Mouse (Mus musculus): Measurements from ENCODE around the gene Upp2. TPM values are rescaled to one million over a fixed set of nuclear protein-coding genes. Genes with fewer than 3 reads are reported as not detected.

Upp2 gene
- total RNA-seq, 2 experiments from 2014 or later = not detected

DNA sequence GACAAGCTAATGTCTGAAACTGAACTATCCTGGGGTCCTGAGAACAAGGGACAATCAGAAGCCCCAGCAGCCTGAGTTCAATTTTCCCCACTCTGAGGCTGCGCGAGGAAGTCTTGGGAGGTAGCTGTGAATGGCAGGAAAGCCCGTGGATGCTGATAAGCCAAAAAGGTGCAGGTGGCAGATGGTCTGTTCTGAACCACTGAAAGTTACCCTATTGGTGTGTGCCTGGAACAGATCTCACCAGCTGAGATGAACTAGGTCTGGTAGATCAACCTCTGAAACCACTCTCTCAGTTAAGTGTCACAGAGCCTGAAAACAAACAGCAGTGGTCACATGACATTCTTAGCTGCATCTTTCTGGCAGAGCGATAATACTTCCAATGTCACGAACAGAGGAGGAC is 232.5 kb downstream of the Upp2 start:
- no peak for ATAC-seq (replicated peaks; ENCODE audit: low FRiP score, poor library complexity, severe bottlenecking)

DNA sequence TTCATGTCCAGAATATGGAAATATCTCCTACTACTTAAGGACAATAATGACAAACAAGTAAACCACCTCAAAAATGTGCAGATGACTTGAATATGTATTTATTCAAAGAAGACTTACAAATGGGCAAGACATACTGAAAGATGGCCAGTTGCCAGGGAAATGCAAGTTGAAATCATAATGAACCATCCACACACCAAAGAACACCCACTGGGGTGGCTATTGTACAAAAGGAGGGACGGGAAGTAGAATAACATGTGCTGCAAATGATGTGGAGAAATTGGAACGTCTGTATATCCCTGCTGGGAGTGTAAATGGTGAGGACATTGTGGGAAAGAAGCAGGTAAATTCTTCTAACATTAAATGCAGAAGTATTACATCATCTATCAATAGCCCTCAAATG is 245.8 kb downstream of the Upp2 start:
- ATAC-seq (replicated peaks; ENCODE audit: low FRiP score, poor library complexity, severe bottlenecking) = no peak

DNA sequence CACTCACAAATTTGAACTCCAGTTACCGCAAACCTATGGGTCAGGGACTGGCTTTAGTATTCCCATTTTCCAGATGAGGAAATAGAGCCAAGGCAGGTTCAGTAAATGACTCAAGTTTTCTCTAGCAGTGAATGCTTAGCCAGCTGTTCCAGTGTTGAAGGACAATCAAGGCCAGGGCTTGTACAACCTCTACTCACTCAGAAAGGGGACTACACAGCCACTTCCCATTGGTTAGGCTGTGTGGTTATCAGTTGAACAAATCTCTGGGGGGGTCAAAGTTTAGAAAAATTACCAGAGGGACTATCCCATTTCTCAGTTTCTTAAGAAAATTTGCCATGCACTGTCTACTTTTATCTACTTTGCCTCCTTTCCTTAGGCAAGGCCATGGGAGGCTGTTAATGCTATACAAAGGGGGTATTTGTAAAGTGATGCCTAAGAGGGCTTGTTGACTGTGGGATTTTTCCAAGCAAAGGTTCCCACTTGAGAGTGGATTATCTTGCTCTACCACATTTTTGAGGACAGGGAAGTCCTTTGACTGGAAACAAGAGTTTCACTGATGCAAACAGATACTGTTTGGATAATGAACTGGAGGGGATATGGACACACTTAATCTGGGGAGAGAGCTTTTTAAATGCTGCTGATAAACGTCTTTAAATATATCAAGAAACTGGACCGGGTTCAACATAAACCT is 262.0 kb downstream of the Upp2 start:
- no peak for ATAC-seq (replicated peaks; ENCODE audit: low FRiP score, poor library complexity, severe bottlenecking)

DNA sequence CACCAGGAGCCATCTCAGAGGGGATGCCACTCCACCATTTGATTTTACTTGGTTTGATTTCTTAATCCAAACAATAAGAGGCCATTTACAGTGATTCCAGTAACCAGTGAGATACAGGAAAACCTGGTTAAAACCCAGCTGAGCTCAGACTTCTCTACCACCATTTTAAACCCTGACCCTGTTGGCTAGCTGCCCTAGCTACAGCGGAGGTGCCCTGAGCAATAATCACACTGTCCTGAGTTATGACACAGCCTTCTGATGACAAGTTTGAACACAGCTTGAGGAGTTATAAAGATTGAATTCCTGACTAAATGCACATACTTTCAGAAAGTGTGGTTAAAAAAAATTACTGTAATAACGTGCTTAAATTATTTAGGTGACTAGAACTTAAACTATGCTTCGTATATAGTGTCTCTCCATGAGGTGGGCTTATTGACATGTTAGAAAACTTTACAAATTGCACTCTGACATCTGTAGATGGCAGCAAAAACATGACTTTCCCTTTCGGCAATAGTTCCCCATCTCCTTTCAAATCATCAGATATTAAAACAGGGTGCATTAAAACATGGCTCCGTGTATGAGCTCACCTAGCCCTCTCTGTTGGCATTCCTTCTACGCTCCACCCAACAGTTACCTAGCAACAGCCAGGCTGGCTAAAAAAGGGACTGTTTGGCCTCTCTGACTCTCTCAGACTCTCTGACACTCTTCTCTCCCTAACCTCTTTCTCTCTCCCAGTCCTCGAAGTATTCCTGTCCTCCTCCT is 263.1 kb downstream of the Upp2 start:
- no peak for ATAC-seq (replicated peaks; ENCODE audit: low FRiP score, poor library complexity, severe bottlenecking)

DNA sequence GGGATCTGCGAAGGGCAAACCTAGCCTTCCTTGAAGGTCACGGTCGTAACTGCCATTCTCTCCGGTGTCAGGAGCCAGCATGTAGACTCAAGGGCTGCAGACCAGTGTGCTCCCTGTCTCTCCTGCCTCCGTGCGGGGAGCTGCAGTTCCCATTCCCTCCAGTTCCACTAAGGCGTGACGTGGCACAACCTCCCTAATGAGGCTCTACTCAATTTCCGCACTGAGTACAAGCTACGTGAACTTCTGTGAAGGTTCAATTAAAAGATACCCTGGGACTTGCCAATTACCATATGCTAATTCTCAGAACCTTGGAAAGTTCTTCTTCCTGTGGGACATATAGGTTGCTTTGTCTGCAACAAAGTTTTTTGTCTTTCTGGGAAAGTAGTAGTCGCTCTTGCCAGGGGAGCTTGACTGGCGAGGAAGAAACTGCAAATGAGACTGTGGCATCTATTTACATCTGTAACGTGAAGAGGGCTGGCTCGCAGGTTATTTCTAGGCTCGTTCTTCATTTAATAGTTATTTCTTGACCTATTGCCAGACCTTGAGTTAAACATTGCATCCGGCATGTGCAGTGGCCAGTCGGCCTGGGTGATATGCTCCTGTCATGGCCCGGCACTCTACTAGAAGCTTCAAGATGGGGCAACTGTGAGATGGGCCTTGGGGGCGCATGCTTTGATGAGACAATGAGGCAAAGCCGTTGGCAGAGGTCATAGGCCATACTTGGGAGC is 265.3 kb downstream of the Upp2 start:
- no peak for ATAC-seq (replicated peaks; ENCODE audit: low FRiP score, poor library complexity, severe bottlenecking)

DNA sequence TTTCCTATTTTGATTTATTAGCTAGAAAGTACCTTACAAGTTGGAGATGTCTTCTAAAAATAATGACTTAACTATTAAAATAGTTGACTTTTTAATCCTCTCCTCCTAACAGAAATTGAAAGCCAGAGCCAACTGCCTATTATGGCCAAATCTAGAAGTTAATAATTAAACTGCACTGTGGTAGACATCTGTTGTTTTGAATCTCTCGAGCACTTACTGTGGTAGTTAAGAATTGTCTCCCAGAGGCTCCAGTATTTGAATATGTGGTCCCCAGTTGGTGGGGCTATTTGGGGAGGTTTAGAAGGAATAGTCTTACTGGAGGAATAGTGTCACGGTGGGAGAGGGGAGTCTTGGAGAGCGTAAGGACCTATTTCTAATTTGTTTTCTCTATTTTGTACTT is 273.9 kb downstream of the Upp2 start:
- no peak for ATAC-seq (replicated peaks; ENCODE audit: low FRiP score, poor library complexity, severe bottlenecking)

DNA sequence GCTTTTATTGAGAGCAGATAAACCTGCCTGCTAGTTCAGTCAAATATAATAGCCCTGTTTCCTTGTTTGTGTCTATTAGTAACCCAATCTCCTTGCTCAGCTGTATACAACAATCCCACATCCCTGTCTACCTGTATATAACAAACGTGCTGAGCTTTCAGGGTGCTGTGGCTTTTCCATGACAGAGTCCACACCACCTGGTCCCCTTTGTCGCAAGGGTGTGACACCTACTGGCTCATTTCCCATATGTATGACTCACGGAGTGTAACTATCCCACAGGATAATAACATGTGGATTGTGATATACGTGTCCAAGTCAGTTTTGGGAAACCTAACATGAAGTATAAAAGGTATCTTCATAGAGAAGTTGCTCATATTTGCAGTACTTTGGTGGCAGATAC is 275.3 kb downstream of the Upp2 start:
- ATAC-seq (replicated peaks; ENCODE audit: low FRiP score, poor library complexity, severe bottlenecking) = no peak

Other genes starting within 250 kb of the Upp2 start
- under 0.01 TPM in 1 of 2 replicates, not detected in the other for gene Acvr1c, start 209.4 kb upstream of the Upp2 start, total RNA-seq (2015; ENCODE audit: low replicate concordance)
- gene Acvr1c, start 209.4 kb upstream of the Upp2 start, total RNA-seq (2017; ENCODE audit: low replicate concordance) = 0.14 TPM in 1 of 2 replicates, not detected in the other
- gene Gm17409, start 97.2 kb upstream of the Upp2 start, total RNA-seq (2015; ENCODE audit: low replicate concordance) = not detected in 2 replicates
- 1.4 TPM in 1 of 2 replicates, not detected in the other for gene Gm17409, start 97.2 kb upstream of the Upp2 start, total RNA-seq (2017; ENCODE audit: low replicate concordance)
- gene Acvr1, start 141 bp upstream of the Upp2 start, total RNA-seq (2015; ENCODE audit: low replicate concordance) = 0.77 and 0.84 TPM in 2 replicates
- 2.8 TPM in 1 of 2 replicates, not detected in the other for gene Acvr1, start 141 bp upstream of the Upp2 start, total RNA-seq (2017; ENCODE audit: low replicate concordance)